Mouse (Mus musculus) MN1 (cell line): ENCODE measurements at regions not wholly inside any gene's neighbourhood (a gene's known extent, or its start where the extent isn't known, plus 50 kb on each side); places are given as distances from the start of the nearest gene placed in this dataset.

Experiments used
- DNase-seq: peaks from one replicate; pipeline ENCODE4 v3.0.0-alpha.2; 2016; ENCODE audit warnings: low spot score

DNA sequence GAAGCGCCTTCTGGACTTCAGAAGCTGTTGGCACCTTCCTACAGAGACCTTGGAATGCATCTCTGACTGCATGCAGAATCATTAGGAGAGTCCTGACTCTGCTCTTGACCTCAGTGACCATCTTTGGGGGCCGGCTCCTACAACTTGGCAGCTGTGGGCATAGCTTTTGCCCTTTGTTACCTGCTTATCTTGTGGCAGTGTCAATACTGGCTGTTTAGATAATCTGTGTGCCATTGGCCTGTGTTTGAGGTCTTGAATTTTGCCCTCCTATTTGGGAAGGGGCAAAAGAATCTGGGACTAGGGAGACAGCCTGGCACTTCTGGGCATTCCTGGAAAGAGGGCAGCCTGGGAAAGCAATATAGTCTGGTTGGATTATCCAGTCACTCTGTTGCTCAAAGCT lies 137.8 kb upstream of the Gli2 start:
- no peak for DNase-seq

DNA sequence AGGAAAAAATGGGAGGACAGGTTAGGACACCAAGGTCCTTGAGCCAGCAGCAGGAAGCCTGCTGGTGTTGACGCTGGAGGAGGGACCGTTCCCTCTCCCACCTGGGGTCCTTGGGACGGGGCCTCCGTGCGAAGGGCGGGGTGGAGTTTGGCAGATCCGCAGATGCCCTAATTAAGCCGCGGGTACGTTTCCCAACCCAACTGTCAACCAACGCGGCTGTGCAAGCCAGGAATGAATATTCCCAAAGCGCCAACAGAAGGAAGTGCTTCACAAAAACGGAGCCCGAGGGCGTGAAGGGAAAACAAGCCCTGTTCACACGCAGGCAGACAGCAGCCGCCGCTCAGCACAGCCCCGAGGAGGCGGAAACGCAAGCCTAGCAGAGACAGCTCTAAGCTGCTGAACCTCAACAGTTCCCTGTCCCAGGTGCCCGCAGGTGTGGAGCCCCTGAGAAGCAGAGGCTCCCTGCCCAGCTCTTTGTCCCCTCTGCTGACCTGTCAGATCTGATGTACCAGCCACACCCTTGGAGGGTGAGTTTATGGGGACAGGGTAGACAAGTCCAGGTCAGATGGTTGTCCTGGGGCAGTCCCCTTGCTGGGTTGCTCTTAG lies 136.1 kb upstream of the Gli2 start:
- no peak for DNase-seq

DNA sequence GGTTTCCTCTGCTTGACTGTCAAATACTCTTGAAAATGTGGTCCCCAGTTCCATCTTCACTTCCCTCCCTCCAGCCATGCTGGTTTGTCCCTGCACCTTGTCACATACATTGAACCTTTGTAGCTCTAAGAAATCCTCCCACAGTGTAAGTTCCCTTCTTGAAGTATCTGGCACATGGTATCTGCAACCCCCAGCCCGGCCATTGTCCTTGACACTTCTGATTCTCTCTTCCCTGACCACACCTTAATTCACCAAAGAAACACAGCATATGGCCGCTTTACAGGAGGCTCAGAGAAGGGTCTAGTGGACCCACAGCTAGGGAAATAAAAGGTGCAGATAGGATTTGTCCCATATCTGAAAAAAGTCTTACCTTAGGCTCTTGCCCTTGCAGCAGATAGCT lies 133.9 kb upstream of the Gli2 start:
- DNase-seq = no peak

DNA sequence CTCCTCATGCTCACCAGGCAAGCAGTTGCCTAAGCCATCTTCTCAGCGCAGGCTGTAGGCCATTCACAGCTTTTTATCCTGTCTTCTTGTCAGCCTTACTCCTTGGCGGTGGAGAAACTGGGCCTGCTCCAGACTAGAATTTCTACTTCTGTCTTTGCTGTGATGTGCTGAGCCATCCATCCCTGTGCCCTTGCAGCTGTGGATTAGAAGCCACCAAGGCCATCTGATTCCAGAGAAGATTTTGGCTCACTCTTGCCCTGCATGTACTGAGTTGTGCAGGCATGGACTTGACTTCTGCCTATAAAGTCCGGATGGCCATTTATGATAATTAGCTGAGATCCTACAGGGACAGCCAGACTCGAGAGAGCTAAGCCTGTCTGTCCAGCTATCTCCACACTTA lies 133.4 kb upstream of the Gli2 start:
- no peak for DNase-seq

DNA sequence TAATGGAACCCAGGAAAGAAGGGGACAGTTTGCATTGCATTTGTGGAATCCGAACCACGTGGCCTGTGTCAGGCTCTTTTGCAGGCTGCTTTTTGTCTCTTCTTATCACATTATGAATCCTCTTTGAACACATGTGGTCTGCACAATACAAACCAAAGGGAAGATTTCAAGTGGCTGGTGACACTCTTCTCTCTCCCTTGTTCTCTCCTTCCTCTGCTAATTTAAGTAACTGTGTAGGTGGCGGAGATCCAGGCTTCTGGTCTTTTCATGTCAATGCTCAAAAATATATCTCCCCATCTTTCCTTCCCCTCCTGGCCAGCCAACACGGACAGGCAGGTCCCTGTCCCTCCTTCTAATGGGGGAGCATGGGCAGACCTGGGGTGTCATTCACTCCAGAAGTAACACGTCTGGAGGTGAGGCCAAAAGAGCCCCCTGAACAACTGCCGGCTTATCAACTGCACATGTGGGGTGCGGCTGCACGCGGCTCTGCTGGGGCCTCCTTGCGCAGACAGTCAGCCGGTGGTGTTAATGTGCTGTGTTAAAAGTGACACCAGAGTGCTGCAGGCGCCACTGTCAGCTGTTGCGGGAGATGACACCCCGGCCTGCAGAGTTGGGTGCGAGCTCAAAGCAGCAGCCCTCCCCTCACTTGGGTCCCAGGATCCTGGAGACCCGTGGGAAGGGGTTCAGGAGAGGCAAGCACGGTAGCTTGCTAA lies 130.3 kb upstream of the Gli2 start:
- no peak for DNase-seq

DNA sequence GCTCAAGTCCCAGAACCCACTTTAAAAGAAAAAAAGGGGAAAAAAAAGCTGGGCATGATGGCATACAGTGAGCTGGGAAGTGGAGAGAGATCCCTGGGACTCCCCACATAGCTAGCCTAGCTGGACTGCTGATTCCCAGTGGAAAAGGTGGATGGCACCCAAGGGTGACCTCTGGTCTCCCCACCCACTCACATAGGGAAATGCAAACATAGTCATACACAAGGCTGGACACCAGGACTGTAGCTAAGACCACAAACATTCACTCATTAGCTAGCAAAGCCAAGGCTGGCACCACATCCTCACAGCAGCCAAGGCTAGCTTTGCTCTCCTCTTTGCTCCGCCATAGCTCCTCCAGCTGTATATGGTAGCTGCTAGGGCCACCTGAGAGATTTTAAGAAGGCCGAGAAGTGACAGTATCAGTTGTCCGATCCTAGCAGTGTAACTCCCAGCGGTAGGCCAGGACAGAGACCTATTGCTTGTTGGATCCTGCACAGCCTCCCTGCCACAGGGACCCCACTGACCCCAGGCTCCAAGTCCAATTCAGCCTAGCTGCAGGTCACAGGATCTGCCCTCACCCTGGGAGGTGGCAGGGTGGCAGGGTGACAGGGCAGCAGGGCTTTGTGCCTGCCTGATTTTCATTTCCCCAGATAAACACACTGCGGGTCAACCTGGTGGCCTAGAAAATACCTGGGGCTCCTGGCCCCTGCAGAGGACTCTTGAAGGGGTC lies 119.8 kb upstream of the Gli2 start:
- DNase-seq = no peak

DNA sequence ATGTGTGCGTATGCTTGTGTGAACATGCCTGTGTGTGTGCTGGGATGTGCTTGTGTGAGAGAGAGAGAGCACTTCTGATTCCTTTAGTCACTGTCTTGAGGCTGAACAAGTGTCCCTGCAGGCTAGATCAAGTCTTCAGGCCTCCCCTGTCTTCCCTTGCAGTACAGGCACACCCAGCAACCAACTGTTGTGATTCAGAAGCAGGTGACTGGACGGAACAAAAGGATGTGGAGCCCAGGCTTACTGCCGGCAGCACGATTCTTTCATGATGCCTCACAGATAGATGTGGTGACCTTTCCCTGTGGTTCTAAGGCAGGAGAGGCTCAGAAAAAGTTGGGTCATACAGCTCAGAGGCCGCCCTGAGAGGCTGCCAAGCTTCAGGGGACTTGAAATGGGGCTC lies 114.0 kb upstream of the Gli2 start:
- no peak for DNase-seq

DNA sequence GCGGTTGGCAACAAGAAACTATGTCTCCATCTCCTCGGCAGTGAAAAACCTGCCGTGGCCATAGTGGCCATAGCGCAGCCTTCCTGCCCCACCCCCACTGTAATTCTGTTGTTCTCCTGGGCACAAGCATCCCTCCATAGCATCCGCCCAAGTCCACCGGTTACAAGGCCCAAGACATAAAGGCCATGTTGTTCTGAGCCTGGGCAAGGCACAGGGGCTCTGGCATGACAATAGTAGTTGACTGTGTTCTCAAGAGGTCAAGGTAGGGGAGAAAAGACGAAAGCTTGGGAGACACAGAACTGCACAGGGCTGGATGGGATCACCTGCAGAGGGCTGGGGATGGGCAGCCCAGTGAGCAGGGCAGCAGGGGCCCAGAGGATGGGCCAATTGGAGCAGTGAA lies 112.9 kb upstream of the Gli2 start:
- DNase-seq = no peak

DNA sequence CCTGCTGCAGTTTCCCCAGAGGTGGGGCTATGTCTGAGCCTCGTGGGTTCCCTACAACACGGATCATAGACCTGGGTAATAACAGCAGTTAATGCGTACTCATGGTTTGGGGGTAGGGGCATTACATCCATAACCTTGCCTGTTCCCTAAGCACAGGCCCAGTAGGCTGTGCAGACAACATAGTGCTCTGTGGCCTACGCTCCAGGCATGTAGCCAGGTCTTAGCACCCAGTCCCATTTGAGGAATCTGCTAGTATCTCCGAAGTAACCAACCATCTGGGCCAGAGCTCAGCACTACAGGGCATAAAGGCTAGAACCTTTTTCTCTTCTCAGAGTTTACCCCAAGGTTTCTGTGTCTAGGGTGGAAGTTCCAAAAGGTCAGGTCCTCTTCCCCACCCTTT lies 111.4 kb upstream of the Gli2 start:
- DNase-seq = no peak

DNA sequence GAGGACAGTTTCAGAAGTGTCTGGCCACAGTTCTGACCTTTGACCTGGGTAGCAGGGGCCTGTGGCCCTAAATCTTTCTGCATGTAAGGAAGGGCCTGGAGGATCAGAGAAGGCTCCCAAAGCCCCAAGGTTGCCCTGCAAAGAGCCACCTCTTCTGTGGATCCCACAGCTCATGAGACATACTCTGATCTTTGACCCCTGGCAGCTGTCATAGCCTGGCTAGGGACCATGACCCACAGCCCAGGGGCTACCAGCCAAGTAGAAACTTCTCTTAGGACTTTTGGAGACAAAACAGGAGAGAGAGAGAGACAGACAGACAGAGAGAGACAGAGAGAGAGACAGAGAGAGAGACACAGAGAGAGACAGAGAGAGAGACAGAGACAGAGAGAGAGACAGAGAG lies 110.4 kb upstream of the Gli2 start:
- DNase-seq = no peak

DNA sequence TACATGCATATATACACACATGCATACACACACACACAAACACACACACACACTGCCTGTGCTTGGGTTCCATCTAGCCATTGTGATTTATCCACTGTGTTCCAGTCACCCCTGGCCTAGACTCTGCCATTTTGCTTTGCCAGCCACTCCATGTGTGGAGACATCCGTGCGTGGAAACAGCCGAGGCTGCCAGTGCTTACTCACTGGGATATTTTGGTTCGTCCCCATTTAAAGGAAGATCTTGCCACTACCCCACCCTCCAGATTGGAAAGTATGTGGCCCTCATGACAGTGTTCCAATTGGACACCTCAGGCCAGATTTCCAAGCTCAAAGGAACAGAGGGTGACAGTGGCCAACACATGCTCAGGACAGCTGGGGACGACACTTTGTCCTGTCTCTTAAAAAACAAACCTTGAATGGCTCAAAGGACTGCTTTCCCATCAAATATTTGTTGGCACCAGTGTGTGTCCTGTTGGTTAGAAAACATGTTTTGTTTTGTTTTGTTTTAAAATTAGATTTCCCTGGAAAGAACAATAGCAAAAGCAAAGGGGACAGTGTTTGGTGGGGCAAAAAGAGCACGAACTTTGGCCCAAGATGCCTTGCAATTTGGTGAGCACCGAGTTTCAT lies 109.8 kb upstream of the Gli2 start:
- no peak for DNase-seq

DNA sequence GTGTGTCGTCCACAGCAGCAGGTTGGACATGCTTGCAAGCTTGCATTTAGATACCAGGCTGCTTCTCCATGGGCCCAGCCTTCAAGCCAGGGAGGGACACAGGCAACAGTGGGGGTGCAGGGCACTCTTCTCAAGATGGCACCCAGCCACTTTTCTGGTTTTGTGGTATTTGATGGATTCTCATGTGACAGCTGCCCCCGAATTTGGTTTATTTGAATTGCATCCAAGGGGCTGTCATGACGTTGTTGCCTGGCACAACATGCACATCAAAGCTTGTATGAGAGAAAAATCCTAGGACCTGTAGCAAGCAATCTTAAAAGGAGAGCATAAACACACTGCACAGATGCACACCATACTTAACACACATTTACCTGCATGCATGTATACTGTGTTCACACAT lies 108.3 kb upstream of the Gli2 start:
- no peak for DNase-seq

DNA sequence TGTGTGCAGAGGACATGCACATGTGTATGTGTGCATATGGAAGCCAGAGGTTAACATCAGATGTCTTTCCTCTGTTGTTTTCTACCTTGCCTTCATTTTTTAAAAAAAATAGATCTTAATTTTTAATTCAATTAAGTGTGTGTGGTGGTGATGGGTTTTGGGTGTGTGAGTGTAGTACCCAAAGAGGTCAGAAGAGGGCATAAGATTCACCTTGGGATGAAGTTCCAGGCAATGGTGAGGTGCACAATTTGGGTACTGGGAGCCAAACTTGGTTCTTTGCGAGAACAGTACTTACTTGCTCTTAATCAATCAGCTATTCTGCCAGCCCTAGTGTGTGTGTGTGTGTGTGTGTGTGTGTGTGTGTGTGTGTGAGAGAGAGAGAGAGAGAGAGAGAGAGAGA lies 106.9 kb upstream of the Gli2 start:
- no peak for DNase-seq

DNA sequence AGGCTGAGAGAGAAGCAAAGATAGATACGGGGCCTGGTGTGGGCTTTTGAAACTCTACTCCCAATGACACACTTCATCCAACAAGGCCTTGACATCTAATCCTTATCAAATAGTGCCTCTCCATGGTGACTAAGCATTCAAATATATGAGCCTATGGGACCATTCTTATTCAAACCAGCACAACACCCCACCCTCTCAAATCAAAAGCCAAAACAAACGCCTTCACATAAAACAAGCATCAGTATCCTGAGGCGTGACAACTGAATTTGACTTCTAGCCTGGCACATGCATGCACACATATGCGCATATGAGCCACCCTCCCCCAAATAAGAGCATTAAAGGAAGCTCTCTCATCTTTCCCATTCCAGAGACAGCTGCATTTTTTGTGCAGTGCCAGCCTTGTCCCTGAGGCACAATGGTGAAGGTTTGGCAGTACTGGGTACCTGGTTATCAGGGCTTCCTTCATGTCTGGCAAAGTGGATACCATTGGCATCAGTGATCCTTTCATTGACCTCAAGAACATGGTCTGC lies 103.8 kb upstream of the Gli2 start:
- no peak for DNase-seq

DNA sequence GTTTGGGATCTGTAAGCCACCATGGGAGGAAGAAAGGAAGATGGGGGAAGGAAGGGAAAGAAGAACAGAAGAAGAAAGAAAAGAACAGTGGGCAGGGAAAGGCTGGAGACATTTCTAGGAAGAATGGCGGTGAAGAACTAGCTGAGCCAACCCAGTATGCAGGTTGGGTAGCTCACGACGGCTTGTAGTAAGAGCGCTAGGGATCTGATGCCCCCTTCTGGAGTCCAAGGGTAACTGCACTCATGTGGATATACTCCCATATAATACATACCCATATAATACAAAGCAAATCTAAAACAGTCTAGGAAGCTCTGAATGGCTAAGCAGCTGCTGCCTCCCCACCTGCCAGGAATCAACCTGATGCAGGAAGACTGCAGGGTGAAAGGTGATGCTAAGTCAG lies 100.2 kb upstream of the Gli2 start:
- DNase-seq = no peak

DNA sequence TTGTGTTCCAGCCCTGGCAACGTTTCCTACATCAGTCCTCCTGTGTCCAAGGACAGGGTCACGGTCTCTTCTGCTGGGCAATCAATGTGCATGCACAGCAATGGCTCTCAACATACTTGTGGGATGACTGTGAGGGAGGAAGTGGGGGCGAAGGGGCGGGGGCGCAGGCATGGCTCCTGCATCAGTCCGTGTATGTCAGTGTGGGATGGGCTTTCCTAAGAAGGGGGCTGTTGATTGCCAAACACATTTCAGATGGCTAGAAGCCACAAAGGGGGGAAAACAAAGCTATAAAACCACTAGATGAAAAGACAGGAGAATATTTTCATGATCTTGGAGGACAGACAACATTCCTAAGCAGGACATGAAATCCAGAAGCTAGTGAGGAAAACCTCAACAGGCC lies 99.4 kb upstream of the Gli2 start:
- DNase-seq = no peak

DNA sequence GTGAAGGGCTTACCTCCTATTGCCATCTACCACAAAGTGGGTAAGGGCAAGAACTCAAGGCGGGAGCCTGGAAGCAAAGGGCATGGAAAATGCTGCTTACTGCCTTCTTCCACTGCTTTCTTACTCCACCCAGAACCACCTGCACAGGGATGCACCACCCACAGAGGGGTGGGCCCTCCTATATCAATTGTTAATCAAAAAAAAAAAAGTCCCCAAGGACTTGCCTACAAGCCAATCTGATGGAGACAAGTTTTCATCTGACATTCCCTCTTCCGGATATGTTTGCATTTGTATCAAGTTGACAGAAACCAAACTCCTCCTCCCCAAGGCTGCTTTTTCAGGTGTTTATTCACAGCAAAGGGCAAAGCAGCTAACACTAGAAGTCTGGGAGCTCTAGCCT lies 94.1 kb upstream of the Gli2 start:
- DNase-seq = no peak

DNA sequence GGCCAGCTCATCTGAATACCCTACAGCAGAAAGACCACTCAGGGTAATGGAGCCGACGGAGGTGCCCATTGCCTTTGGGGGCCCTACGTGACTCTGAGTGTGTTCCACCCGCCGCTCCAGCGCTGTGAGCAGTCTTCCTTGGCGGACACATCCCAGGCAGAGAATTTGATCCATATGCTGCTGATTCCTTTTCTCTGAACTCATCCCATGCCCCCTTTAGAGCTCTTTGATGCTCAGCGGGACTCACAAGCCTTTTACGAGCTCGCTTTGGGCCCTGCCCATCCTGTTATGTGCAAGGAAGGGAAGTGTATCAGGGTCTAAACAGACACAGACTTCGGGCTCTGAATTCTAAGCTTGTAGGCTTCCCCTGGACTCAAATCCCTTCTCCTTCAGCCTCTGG lies 90.4 kb upstream of the Gli2 start:
- DNase-seq = no peak

DNA sequence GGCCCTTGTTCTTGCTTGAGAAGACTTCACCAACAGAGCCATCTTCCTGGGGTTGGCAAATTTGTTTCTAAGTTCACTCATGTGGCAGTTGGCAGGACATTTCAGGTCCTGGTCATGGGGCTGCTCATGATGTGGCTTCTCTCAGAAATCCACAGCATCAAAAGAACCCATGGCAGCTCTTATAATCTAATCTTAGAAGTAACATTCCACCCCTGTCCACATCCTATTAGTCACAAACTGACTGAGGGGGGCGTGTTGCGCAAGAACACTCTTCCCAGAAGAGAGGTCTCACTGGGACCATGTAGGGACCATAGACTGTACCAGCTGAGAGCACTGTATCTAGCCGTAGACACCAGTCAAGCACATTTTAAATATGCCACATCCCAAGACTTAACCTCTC lies 75.6 kb upstream of the Gli2 start:
- no peak for DNase-seq

DNA sequence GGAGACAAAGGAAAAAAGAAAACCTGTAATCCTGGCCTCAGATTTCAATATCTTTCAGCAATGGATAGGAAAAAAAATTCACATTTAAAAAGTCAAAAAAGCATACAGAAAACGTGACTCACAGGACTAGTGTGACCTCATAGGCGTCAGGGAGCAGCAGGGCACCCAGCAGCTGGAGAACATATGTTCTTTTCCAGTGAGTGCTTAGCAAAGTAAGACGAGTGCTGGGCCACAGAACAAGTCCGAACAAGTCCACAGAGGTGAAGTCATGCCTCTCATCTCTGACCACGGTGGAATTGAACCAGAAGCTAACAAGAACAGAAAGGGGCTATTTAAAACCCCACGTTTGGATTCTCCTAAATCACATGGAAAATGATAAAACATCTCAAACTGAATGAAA lies 72.1 kb upstream of the Gli2 start:
- DNase-seq = no peak

DNA sequence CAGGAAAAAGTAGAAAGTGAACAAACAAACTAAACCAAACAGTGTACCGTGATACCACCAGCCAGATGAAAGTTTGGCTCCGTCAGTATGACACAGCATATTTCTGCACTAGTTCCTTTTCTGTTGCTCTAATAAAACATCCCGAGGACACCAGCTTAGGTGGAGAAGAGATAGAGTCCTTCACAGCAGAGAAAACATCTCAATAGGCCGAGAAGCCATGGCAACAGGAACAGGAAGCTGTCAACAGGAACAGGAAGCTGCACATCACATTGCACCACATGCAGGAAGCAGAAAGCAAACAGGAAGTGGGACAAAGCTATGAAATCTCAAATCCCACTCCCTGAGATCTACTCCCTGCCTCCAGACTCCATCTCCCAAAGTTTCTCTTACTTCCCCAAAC lies 71.4 kb upstream of the Gli2 start:
- no peak for DNase-seq

DNA sequence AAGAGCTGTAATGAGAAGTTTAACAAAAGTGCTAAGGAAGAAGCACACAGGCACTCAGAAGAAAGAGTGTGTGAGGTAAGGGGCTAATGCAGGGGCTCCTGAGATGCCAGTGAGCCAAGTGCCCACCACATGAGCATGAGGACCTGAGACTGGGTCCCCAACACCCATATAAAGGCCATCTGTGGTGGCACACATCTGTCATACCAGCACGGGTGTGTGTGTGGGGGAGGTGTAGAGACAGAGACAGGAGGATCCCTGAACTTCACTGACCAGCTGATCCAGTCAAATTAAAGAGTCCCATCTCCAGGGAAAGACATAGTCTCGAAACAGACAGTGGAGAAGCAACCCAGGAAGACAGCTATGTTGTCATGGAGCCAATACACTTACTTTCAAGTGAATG lies 70.6 kb upstream of the Gli2 start:
- no peak for DNase-seq

DNA sequence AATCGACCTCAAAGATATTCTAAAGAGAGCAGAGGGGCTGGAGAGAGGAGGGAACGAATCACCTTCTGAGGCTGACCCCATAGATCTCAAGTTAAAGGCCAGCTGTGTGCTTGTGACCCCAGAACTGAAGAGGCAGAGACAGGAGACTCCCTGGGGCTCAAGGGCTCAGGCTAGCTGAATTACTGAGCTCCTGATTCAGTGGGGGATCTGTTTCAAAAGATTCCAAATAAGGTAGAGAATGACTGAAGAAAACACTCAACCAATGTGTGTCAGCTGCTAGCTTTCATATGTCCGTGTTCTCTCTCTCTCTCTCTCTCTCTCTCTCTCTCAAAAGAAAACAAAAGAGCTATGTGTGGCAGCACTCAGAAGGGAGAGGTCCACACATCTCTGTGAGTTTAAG lies 70.0 kb upstream of the Gli2 start:
- no peak for DNase-seq
